Mouse (Mus musculus): Measurements from ENCODE around the gene A2ml1. TPM values are rescaled to one million over a fixed set of nuclear protein-coding genes. Genes with fewer than 3 reads are reported as not detected.

Gene A2ml1
- polyA plus RNA-seq, 1 experiment from 2014 or later: 0.64 TPM

GRCm38 (mm10) chr6:128549463-128550452 lies 31.6 kb downstream of the A2ml1 start:
- no peak overlapping the region for H3K4me2 ChIP-seq
- no peak for ATAC-seq (ENCODE audit: insufficient read depth)
- DNase-seq: no peak
- no peaks in the 10 kb centered on the region for H3K4me1 ChIP-seq (ENCODE audit: insufficient read depth)
- no peak overlapping the region for H3K27ac ChIP-seq (ENCODE audit: low read depth)
- H3K4me3 ChIP-seq (ENCODE audit: low read depth, low read length): no peak overlapping the region
- H3K9me3 ChIP-seq (ENCODE audit: low read depth, low read length): no peaks in the 10 kb centered on the region
- no peak for TF ChIP-seq CTCF (IDR thresholded peaks at IDR 0.05; ENCODE audit: low read depth)
- no peaks in the 10 kb centered on the region for H3K27me3 ChIP-seq (ENCODE audit: insufficient read depth, low read length)
- 74% methylated on average over 15 of the region's 15 CpGs for WGBS
- H3K9ac ChIP-seq: no peak overlapping the region
- H3K36me3 ChIP-seq (ENCODE audit: insufficient read depth): no peaks in the 10 kb centered on the region

- Histone ChIP-seq H3K4me2 (no peak overlapping the region), H3K27ac (ENCODE audit: low read depth) (no peak overlapping the region), H3K27me3 (ENCODE audit: insufficient read depth, low read length) (no peaks in the 10 kb centered on the region), H3K36me3 (ENCODE audit: insufficient read depth) (no peaks in the 10 kb centered on the region), H3K4me1 (ENCODE audit: insufficient read depth) (no peaks in the 10 kb centered on the region), H3K9ac (no peak overlapping the region), H3K9me3 (ENCODE audit: low read depth, low read length) (no peaks in the 10 kb centered on the region), H3K4me3 (ENCODE audit: low read depth, low read length) (no peak overlapping the region)
- no peak for TF ChIP-seq CTCF (IDR thresholded peaks at IDR 0.05; ENCODE audit: low read depth)
- ATAC-seq (ENCODE audit: insufficient read depth) (no peak), DNase-seq (no peak)
- WGBS: 75% methylated on average over 10 of the region's 10 CpGs
Measured at GRCm38 (mm10) chr6:128548532-128548931, 32.9 kb downstream of the A2ml1 start.

GRCm38 (mm10) chr6:128545402-128545801 lies 36.0 kb downstream of the A2ml1 start:
- no peak for TF ChIP-seq CTCF (IDR thresholded peaks at IDR 0.05; ENCODE audit: low read depth)
- Histone ChIP-seq H3K4me3 (ENCODE audit: low read depth, low read length) (no peak overlapping the region), H3K27ac (ENCODE audit: low read depth) (no peak overlapping the region), H3K9ac (no peak overlapping the region), H3K9me3 (ENCODE audit: low read depth, low read length) (no peaks in the 10 kb centered on the region), H3K4me2 (no peak overlapping the region), H3K36me3 (ENCODE audit: insufficient read depth) (no peaks in the 10 kb centered on the region), H3K27me3 (ENCODE audit: insufficient read depth, low read length) (no peaks in the 10 kb centered on the region), H3K4me1 (ENCODE audit: insufficient read depth) (no peaks in the 10 kb centered on the region)
- no peak for ATAC-seq (ENCODE audit: insufficient read depth)
- DNase-seq: no peak
- WGBS: 74% methylated on average over 4 of the region's 4 CpGs

- Histone ChIP-seq H3K4me1 (ENCODE audit: insufficient read depth) (no peaks in the 10 kb centered on the region), H3K36me3 (ENCODE audit: insufficient read depth) (no peaks in the 10 kb centered on the region), H3K9me3 (ENCODE audit: low read depth, low read length) (no peaks in the 10 kb centered on the region), H3K27ac (ENCODE audit: low read depth) (no peak overlapping the region), H3K9ac (no peak overlapping the region), H3K4me2 (peak overlapping the region; percentile 10; the same call in 1 of the 2 replicates), H3K4me3 (ENCODE audit: low read depth, low read length) (no peak overlapping the region), H3K27me3 (ENCODE audit: insufficient read depth, low read length) (no peaks in the 10 kb centered on the region)
- TF ChIP-seq CTCF (IDR thresholded peaks at IDR 0.05; ENCODE audit: low read depth): no peak
- 52% methylated on average over 13 of the region's 13 CpGs for WGBS
- DNase-seq (peak; percentile 64), ATAC-seq (ENCODE audit: insufficient read depth) (no peak; the same call in 1 of the 2 replicates)
Measured at GRCm38 (mm10) chr6:128543226-128543625, 38.2 kb downstream of the A2ml1 start.

- H3K9ac ChIP-seq: no peak overlapping the region
- H3K4me2 ChIP-seq: no peak overlapping the region
- H3K27me3 ChIP-seq (ENCODE audit: insufficient read depth, low read length): no peaks in the 10 kb centered on the region
- 89% methylated on average over 2 of the region's 2 CpGs for WGBS
- H3K9me3 ChIP-seq (ENCODE audit: low read depth, low read length): no peaks in the 10 kb centered on the region
- no peaks in the 10 kb centered on the region for H3K4me1 ChIP-seq (ENCODE audit: insufficient read depth)
- no peaks in the 10 kb centered on the region for H3K36me3 ChIP-seq (ENCODE audit: insufficient read depth)
- DNase-seq (no peak), ATAC-seq (ENCODE audit: insufficient read depth) (no peak)
- no peak overlapping the region for H3K4me3 ChIP-seq (ENCODE audit: low read depth, low read length)
- no peak overlapping the region for H3K27ac ChIP-seq (ENCODE audit: low read depth)
- TF ChIP-seq CTCF (IDR thresholded peaks at IDR 0.05; ENCODE audit: low read depth): no peak
Measured at GRCm38 (mm10) chr6:128535250-128535649, 46.2 kb downstream of the A2ml1 start.

GRCm38 (mm10) chr6:128533296-128533695 lies 48.1 kb downstream of the A2ml1 start:
- TF ChIP-seq CTCF (IDR thresholded peaks at IDR 0.05; ENCODE audit: low read depth): no peak
- no peak overlapping the region for H3K4me3 ChIP-seq (ENCODE audit: low read depth, low read length)
- H3K9me3 ChIP-seq (ENCODE audit: low read depth, low read length): no peaks in the 10 kb centered on the region
- H3K9ac ChIP-seq: no peak overlapping the region
- no peak overlapping the region for H3K4me2 ChIP-seq
- no peaks in the 10 kb centered on the region for H3K36me3 ChIP-seq (ENCODE audit: insufficient read depth)
- H3K4me1 ChIP-seq (ENCODE audit: insufficient read depth): no peaks in the 10 kb centered on the region
- no peak for DNase-seq
- no peaks in the 10 kb centered on the region for H3K27me3 ChIP-seq (ENCODE audit: insufficient read depth, low read length)
- WGBS: 76% methylated on average over 6 of the region's 6 CpGs
- ATAC-seq (ENCODE audit: insufficient read depth): no peak
- no peak overlapping the region for H3K27ac ChIP-seq (ENCODE audit: low read depth)

- Histone ChIP-seq H3K27ac (ENCODE audit: low read depth) (no peak overlapping the region), H3K27me3 (ENCODE audit: insufficient read depth, low read length) (no peaks in the 10 kb centered on the region), H3K4me2 (no peak overlapping the region), H3K9ac (no peak overlapping the region), H3K36me3 (ENCODE audit: insufficient read depth) (no peaks in the 10 kb centered on the region), H3K4me1 (ENCODE audit: insufficient read depth) (no peaks in the 10 kb centered on the region), H3K9me3 (ENCODE audit: low read depth, low read length) (no peaks in the 10 kb centered on the region), H3K4me3 (ENCODE audit: low read depth, low read length) (no peak overlapping the region)
- ATAC-seq (ENCODE audit: insufficient read depth) (no peak), DNase-seq (no peak)
- TF ChIP-seq CTCF (IDR thresholded peaks at IDR 0.05; ENCODE audit: low read depth): no peak
- WGBS: 79% methylated on average over 9 of the region's 9 CpGs
Measured at GRCm38 (mm10) chr6:128532701-128533100, 48.7 kb downstream of the A2ml1 start.
